Mouse (Mus musculus): ENCODE results near the gene Zdhhc23. TPM values are rescaled to one million over a fixed set of nuclear protein-coding genes. Genes with fewer than 3 reads are reported as not detected.

Zdhhc23 gene
- 0.33 and 0.38 TPM in 2 replicates for polyA plus RNA-seq (2014; fragmentation: Nextera tagmentation; extraction: Ambion mirVana)

DNA sequence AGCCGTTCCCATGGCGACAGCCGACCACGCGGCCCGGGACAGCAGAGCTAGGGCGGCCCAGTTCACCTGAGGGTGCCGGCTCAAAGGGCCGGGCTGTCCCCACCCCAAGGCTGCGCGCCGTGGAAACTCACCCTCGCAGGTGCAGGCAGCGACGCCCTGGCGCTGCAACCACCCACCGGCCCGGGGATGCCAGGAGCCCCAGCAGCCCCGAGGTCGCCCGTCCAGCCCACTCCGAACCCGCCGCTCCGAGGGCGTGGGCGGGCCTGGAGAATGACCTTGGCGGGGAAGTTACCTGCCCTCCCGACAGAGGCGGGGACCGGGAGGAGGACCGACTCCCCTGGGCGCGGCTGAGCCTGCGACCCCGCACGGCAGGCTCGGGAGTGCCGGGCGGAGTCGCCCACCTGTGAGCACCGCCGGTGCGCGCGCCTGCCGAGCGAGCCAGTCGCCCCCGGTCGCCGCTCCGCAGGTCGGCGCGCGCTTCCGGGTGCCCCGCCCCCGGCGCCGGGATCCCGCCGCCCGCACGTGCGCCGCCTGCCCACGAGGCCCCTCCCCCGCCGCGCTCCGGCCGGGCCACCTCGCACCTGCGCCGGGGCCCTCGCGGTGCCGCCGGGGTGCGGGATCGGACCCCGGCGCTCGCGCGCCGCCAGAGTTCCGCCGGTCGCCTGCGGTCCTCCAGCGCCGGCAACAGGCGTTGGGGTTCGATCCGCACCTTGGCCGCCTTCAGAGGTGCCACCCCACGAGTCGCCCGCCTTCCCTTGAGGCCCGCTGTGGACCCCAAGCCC, at the start of gene Zdhhc23:
Zdhhc23 (minus strand) TSS at position 464 of the 782 bp plus-strand sequence.
- no peaks in the 10 kb centered on the region; the same call in none of the 2 replicates for H3K4me1 ChIP-seq (ENCODE audit: control insufficient read depth, insufficient read depth, low read length)
- no peaks in the 10 kb centered on the region for H3K36me3 ChIP-seq (replicated peaks; ENCODE audit: control insufficient read depth, insufficient read depth, low read depth, low read length)
- peak within 1 kb of the TSS; percentile 51 for H3K9ac ChIP-seq (replicated peaks; ENCODE audit: low read length)
- under 1% methylated on average over 75 of the region's 103 CpGs for WGBS
- peak within 1 kb of the TSS; percentile 100 for H3K4me2 ChIP-seq (ENCODE audit: low read depth, low read length)
- DNase-seq (ENCODE audit: low spot score) (peak; percentile 42), ATAC-seq (replicated peaks; ENCODE audit: insufficient number of reproducible peaks, low FRiP score, low TSS enrichment, low read depth) (peak; percentile 83)
- H3K27ac ChIP-seq (replicated peaks; ENCODE audit: low read depth, low read length) = no peak within 1 kb of the TSS
- peaks cover 11% of the 10 kb centered on the region for H3K27me3 ChIP-seq (ENCODE audit: control insufficient read depth, insufficient read depth, low read length)
- H3K9me3 ChIP-seq (replicated peaks; ENCODE audit: control insufficient read depth, low read length) = no peaks in the 10 kb centered on the region
- H3K4me3 ChIP-seq (ENCODE audit: low read depth, low read length) = peak within 1 kb of the TSS; percentile 67

DNA sequence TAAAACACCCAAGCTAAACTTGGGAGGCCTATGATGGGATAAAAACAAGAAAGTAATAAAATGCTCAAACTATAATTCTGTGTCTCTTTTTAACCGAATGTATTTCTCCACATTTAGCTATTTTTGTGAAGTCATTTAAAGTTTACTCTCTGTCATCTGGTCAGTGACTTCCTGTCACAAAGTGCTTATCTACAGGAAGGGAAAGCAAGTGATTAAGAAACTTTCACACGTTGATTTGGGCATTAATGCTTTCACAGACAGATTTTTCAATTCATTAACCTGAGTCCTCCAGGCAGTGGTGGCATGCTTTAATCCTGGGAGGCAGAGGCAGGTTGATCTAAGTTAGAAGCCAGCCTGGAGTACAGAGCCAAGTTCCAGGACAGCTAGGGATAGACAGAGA, 49.7 kb upstream of the Zdhhc23 start:
- Histone ChIP-seq H3K4me2 (ENCODE audit: low read depth, low read length) (no peak overlapping the region), H3K27me3 (ENCODE audit: control insufficient read depth, insufficient read depth, low read length) (no peaks in the 10 kb centered on the region), H3K36me3 (replicated peaks; ENCODE audit: control insufficient read depth, insufficient read depth, low read depth, low read length) (no peaks in the 10 kb centered on the region), H3K4me3 (ENCODE audit: low read depth, low read length) (no peak overlapping the region), H3K9ac (replicated peaks; ENCODE audit: low read length) (no peak overlapping the region), H3K9me3 (replicated peaks; ENCODE audit: control insufficient read depth, low read length) (no peaks in the 10 kb centered on the region), H3K27ac (replicated peaks; ENCODE audit: low read depth, low read length) (no peak overlapping the region), H3K4me1 (ENCODE audit: control insufficient read depth, insufficient read depth, low read length) (no peaks in the 10 kb centered on the region)
- DNase-seq (ENCODE audit: low spot score) (no peak), ATAC-seq (replicated peaks; ENCODE audit: insufficient number of reproducible peaks, low FRiP score, low TSS enrichment, low read depth) (no peak)
- WGBS = 71% methylated on average over 2 of the region's 2 CpGs

DNA sequence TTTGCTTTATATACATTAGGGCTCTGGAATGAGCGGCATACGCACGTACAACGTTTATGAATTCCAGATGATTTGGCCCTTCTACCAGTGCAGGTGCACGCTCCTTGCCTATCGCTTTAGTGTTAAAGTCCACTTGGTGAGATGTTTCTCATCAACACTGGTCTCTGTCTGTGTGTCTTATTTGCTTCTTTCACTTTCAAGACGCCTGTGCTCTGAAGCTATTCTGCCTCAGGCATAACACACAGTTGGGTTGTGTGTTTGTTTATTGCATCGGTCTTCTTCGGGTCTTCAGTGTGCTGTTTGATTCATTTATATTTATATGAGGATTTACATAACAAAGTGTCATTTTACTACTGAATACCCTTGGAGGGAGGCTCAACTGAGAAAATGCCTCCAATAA, 47.2 kb upstream of the Zdhhc23 start:
- peak; percentile 19 for DNase-seq (ENCODE audit: low spot score)
- no peaks in the 10 kb centered on the region for H3K9me3 ChIP-seq (replicated peaks; ENCODE audit: control insufficient read depth, low read length)
- H3K4me1 ChIP-seq (ENCODE audit: control insufficient read depth, insufficient read depth, low read length) = no peaks in the 10 kb centered on the region
- no peak for ATAC-seq (replicated peaks; ENCODE audit: insufficient number of reproducible peaks, low FRiP score, low TSS enrichment, low read depth)
- WGBS = 75% methylated on average over 9 of the region's 9 CpGs
- no peak overlapping the region for H3K27ac ChIP-seq (replicated peaks; ENCODE audit: low read depth, low read length)
- no peaks in the 10 kb centered on the region for H3K27me3 ChIP-seq (ENCODE audit: control insufficient read depth, insufficient read depth, low read length)
- no peaks in the 10 kb centered on the region for H3K36me3 ChIP-seq (replicated peaks; ENCODE audit: control insufficient read depth, insufficient read depth, low read depth, low read length)
- no peak overlapping the region for H3K4me3 ChIP-seq (ENCODE audit: low read depth, low read length)
- no peak overlapping the region for H3K4me2 ChIP-seq (ENCODE audit: low read depth, low read length)
- no peak overlapping the region for H3K9ac ChIP-seq (replicated peaks; ENCODE audit: low read length)

DNA sequence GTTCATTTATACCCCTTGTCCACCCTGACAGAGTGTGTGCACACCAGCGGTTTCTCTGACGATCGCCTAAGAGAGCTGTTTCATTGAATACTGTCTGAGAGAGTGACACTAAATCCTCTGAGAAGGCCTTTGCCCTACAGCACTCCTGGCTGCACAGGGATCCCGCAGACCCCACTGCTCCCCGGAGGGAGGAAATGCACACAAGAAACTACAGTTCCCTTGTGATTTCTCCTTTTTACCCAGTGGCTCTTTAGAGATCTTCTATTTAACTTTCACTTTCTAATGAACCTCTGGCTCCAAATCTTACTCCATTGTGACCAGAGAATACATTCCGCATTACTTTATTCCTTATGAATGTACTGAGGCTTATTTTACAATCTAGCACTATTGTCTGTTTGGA, 46.6 kb upstream of the Zdhhc23 start:
- Histone ChIP-seq H3K4me2 (ENCODE audit: low read depth, low read length) (no peak overlapping the region), H3K27ac (replicated peaks; ENCODE audit: low read depth, low read length) (no peak overlapping the region), H3K4me1 (ENCODE audit: control insufficient read depth, insufficient read depth, low read length) (no peaks in the 10 kb centered on the region), H3K36me3 (replicated peaks; ENCODE audit: control insufficient read depth, insufficient read depth, low read depth, low read length) (no peaks in the 10 kb centered on the region), H3K27me3 (ENCODE audit: control insufficient read depth, insufficient read depth, low read length) (no peaks in the 10 kb centered on the region), H3K9me3 (replicated peaks; ENCODE audit: control insufficient read depth, low read length) (no peaks in the 10 kb centered on the region), H3K4me3 (ENCODE audit: low read depth, low read length) (no peak overlapping the region), H3K9ac (replicated peaks; ENCODE audit: low read length) (no peak overlapping the region)
- WGBS = 70% methylated on average over 6 of the region's 6 CpGs
- no peak for ATAC-seq (replicated peaks; ENCODE audit: insufficient number of reproducible peaks, low FRiP score, low TSS enrichment, low read depth)
- DNase-seq (ENCODE audit: low spot score) = no peak

DNA sequence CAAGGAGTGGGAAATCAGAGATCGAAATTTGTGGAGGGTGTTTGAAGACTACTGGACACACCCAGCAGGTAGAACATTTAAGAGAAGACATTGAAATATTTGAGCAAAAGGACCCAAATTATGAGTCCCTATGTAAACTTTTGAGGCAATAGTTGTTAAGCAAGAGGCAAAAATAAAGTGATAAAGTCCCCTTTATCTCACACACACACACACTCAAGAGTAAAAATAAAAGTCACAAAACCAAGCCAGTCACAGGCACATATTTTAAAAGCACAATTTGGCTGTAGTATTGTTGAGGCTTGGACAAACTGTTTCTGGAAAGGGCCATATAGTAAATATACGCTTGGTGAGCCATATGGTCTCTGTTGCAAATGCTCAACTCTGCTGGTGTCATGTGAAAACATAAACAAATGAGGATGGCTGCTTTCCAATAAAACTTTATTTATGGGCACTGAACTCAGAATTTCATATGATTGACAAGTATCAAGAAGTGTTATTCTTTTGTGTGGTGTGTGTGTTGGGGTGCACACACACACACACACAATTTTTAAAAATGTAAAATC, 39.5 kb upstream of the Zdhhc23 start:
- ATAC-seq (replicated peaks; ENCODE audit: insufficient number of reproducible peaks, low FRiP score, low TSS enrichment, low read depth) = no peak
- Histone ChIP-seq H3K9ac (replicated peaks; ENCODE audit: low read length) (no peak overlapping the region), H3K36me3 (replicated peaks; ENCODE audit: control insufficient read depth, insufficient read depth, low read depth, low read length) (no peaks in the 10 kb centered on the region), H3K27ac (replicated peaks; ENCODE audit: low read depth, low read length) (no peak overlapping the region), H3K4me1 (ENCODE audit: control insufficient read depth, insufficient read depth, low read length) (no peaks in the 10 kb centered on the region), H3K9me3 (replicated peaks; ENCODE audit: control insufficient read depth, low read length) (no peaks in the 10 kb centered on the region), H3K4me2 (ENCODE audit: low read depth, low read length) (no peak overlapping the region), H3K27me3 (ENCODE audit: control insufficient read depth, insufficient read depth, low read length) (no peaks in the 10 kb centered on the region), H3K4me3 (ENCODE audit: low read depth, low read length) (no peak overlapping the region)
- 81% methylated on average over 2 of the region's 2 CpGs for WGBS
- no peak for DNase-seq (ENCODE audit: low spot score)

DNA sequence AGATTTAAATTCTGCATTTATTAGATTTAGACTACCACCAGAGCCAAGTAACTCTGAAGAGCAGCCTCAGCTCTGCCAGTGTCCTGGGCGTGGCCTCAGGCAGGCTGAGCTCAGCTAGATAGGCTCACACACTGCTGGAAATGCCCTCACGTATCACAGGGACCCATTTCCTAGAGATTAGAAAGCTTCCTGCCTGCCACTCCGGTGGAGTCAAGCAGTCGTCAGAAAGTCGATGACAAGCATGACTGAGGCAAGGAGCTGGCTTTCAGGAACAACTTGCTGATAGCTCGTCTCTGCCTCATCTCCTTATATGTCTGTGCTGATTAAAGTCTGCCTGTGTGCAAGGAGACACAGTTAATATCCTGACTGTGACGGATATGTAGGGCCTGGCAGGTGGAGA, 38.8 kb upstream of the Zdhhc23 start:
- no peak overlapping the region for H3K4me2 ChIP-seq (ENCODE audit: low read depth, low read length)
- DNase-seq (ENCODE audit: low spot score) = no peak
- WGBS = 54% methylated on average over 7 of the region's 7 CpGs

DNA sequence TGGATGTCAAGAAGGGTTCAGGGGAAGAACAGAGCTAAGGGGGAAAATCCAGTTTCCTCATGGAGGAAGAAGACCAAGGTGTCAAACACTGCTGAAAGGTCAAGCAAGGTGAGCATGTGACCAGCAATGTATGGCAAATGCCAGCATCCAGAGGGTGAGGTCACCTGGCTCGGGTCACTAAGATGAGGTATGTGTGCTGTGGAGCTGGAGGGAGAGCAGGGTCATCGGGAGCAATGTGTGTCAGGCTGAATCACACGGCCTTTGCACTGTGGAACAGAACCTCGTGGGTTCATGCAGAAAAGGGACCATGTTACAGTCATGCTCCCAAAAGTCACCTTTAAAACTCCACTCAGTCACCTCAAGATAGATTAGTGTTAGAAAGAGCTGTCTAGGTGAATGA, 38.1 kb upstream of the Zdhhc23 start:
- Histone ChIP-seq H3K36me3 (replicated peaks; ENCODE audit: control insufficient read depth, insufficient read depth, low read depth, low read length) (no peaks in the 10 kb centered on the region), H3K9me3 (replicated peaks; ENCODE audit: control insufficient read depth, low read length) (no peaks in the 10 kb centered on the region)

More for the DNA sequence above, 38.8 kb upstream of the Zdhhc23 start:
- H3K4me1 ChIP-seq (ENCODE audit: control insufficient read depth, insufficient read depth, low read length) = no peaks in the 10 kb centered on the region
- no peaks in the 10 kb centered on the region for H3K36me3 ChIP-seq (replicated peaks; ENCODE audit: control insufficient read depth, insufficient read depth, low read depth, low read length)
- no peak overlapping the region for H3K9ac ChIP-seq (replicated peaks; ENCODE audit: low read length)
- H3K4me3 ChIP-seq (ENCODE audit: low read depth, low read length) = no peak overlapping the region
- no peaks in the 10 kb centered on the region for H3K27me3 ChIP-seq (ENCODE audit: control insufficient read depth, insufficient read depth, low read length)
- H3K9me3 ChIP-seq (replicated peaks; ENCODE audit: control insufficient read depth, low read length) = no peaks in the 10 kb centered on the region
- no peak overlapping the region for H3K27ac ChIP-seq (replicated peaks; ENCODE audit: low read depth, low read length)
- ATAC-seq (replicated peaks; ENCODE audit: insufficient number of reproducible peaks, low FRiP score, low TSS enrichment, low read depth) = no peak

DNA sequence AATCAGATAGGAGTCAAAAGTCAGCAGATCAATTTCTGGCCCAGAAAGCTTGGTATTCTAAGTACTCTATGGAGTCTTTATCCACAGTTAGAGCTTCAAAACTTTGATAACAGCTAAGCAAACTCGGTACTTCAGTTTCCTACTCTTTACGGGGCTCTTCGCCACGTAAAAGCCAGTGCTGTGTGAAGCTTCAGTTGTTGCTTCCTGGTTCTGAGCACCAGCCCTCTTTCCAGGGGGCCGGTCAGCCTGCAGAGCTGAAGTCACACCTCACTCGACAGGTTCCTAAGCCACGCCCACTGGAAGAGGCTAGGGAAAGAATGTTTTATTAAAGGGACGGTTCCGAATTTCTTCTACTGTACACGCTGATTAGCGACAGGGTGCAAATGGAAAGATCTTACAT, 36.6 kb upstream of the Zdhhc23 start:
- Histone ChIP-seq H3K9ac (replicated peaks; ENCODE audit: low read length) (no peak overlapping the region), H3K4me2 (ENCODE audit: low read depth, low read length) (peak overlapping the region; percentile 19; the same call in 1 of the 2 replicates), H3K27ac (replicated peaks; ENCODE audit: low read depth, low read length) (no peak overlapping the region), H3K9me3 (replicated peaks; ENCODE audit: control insufficient read depth, low read length) (no peaks in the 10 kb centered on the region), H3K36me3 (replicated peaks; ENCODE audit: control insufficient read depth, insufficient read depth, low read depth, low read length) (no peaks in the 10 kb centered on the region), H3K27me3 (ENCODE audit: control insufficient read depth, insufficient read depth, low read length) (no peaks in the 10 kb centered on the region), H3K4me3 (ENCODE audit: low read depth, low read length) (no peak overlapping the region), H3K4me1 (ENCODE audit: control insufficient read depth, insufficient read depth, low read length) (no peaks in the 10 kb centered on the region)
- ATAC-seq (replicated peaks; ENCODE audit: insufficient number of reproducible peaks, low FRiP score, low TSS enrichment, low read depth) (no peak), DNase-seq (ENCODE audit: low spot score) (peak; percentile 61)
- 13% methylated on average over 11 of the region's 11 CpGs for WGBS

More for the DNA sequence above, 38.1 kb upstream of the Zdhhc23 start:
- no peak overlapping the region for H3K9ac ChIP-seq (replicated peaks; ENCODE audit: low read length)
- H3K4me2 ChIP-seq (ENCODE audit: low read depth, low read length) = no peak overlapping the region
- H3K27ac ChIP-seq (replicated peaks; ENCODE audit: low read depth, low read length) = no peak overlapping the region
- no peak overlapping the region for H3K4me3 ChIP-seq (ENCODE audit: low read depth, low read length)
- ATAC-seq (replicated peaks; ENCODE audit: insufficient number of reproducible peaks, low FRiP score, low TSS enrichment, low read depth) (no peak), DNase-seq (ENCODE audit: low spot score) (no peak)
- no peaks in the 10 kb centered on the region for H3K27me3 ChIP-seq (ENCODE audit: control insufficient read depth, insufficient read depth, low read length)
- 87% methylated on average over 4 of the region's 4 CpGs for WGBS
- no peaks in the 10 kb centered on the region for H3K4me1 ChIP-seq (ENCODE audit: control insufficient read depth, insufficient read depth, low read length)
